Mouse (Mus musculus) ES-E14 (cell line): ENCODE measurements around the gene Cited4. TPM values are rescaled to one million over a fixed set of nuclear protein-coding genes. Genes with fewer than 3 reads are reported as not detected.
A peak's percentile ranks its signal among the peaks of the same experiment; 100 is the strongest.

ENCODE experiments used
- DNase-seq: peaks from one replicate; pipeline ENCODE4 v3.0.0-alpha.2; 2013; ENCODE audit warnings: low read depth, low spot score
- H3K27ac ChIP-seq: 2 replicates; pipeline ENCODE4 v1.5.1; 2012; ENCODE audit warnings: low read depth, mild to moderate bottlenecking, low read length, moderate library complexity, mixed read lengths; ENCODE audit not compliant: poor library complexity, insufficient read depth, severe bottlenecking
- H3K36me3 ChIP-seq: 2 replicates; pipeline ENCODE4 v1.6.1; 2012; ENCODE audit warnings: mild to moderate bottlenecking, low read length, moderate library complexity, mixed read lengths; ENCODE audit not compliant: control insufficient read depth, poor library complexity, insufficient read depth, severe bottlenecking
- H3K4me1 ChIP-seq, 2 experiments: fragments of 150-350 bp in 1 of 2; sonication (generic) in 1 of 2; 2 replicates each; pipeline ENCODE4 v1.6.1; 2012; ENCODE audit warnings: low read length in 2 of 2, mild to moderate bottlenecking in 1 of 2, mixed read lengths in 1 of 2; ENCODE audit not compliant: control insufficient read depth in 2 of 2, insufficient read depth in 2 of 2, poor library complexity in 1 of 2
- H3K4me3 ChIP-seq, 2 experiments: fragments of 150-350 bp in 1 of 2; sonication (generic) in 1 of 2; 2 replicates each; pipeline ENCODE4 v1.5.1; 2012; ENCODE audit warnings: low read length in 2 of 2, low read depth in 1 of 2, mild to moderate bottlenecking in 1 of 2, mixed read lengths in 1 of 2; ENCODE audit not compliant: insufficient read depth in 1 of 2, poor library complexity in 1 of 2, severe bottlenecking in 1 of 2
- H3K9ac ChIP-seq: 2 replicates; pipeline ENCODE4 v1.6.1; 2012; ENCODE audit warnings: low read depth, mild to moderate bottlenecking, low read length, mixed read lengths; ENCODE audit not compliant: poor library complexity, insufficient read depth, severe bottlenecking
- H3K9me3 ChIP-seq: fragments of 150-350 bp; sonication (generic); 2 replicates; pipeline ENCODE4 v1.6.1; 2012; ENCODE audit warnings: low read depth, mild to moderate bottlenecking, low read length; ENCODE audit not compliant: control insufficient read depth, insufficient read depth
- CHD2 ChIP-seq: IDR thresholded peaks from 2 replicates; pipeline ENCODE4 v1.6.1; 2014; ENCODE audit warnings: mild to moderate bottlenecking, low read depth, low read length, inconsistent platforms
- HCFC1 ChIP-seq: IDR thresholded peaks from 2 replicates; pipeline ENCODE4 v1.6.1; 2012; ENCODE audit warnings: low read length, inconsistent platforms, borderline replicate concordance; ENCODE audit not compliant: insufficient read depth
- MAFK ChIP-seq: IDR thresholded peaks from 2 replicates; pipeline ENCODE4 v1.6.1; 2014; ENCODE audit warnings: mild to moderate bottlenecking, low read depth, low read length, inconsistent platforms; ENCODE audit not compliant: insufficient read depth
- ZC3H11A ChIP-seq: IDR thresholded peaks from 2 replicates; pipeline ENCODE4 v1.6.1; 2012; ENCODE audit warnings: low read depth, mild to moderate bottlenecking, inconsistent platforms, low read length, borderline replicate concordance
- ZNF384 ChIP-seq: IDR thresholded peaks from 2 replicates; pipeline ENCODE4 v1.6.1; 2012; ENCODE audit warnings: low read depth, low read length, inconsistent platforms
- in situ Hi-C, 2 experiments: fragments of 600-800 bp; cut with MboI; formaldehyde crosslinking; loops; one replicate each; pipeline ENCODE4 v1.15.1; 2025; ENCODE audit warnings: low sequenced_read_pairs in 2 of 2, inconsistent platforms in 1 of 2; ENCODE audit not compliant: unreplicated experiment in 2 of 2
- total RNA-seq: library from RNA; depleted of rRNA; stranded (reverse); fragments of 300-350 nt; gene quantifications from 2 replicates; pipeline ENCODE4 v1.2.3, GENCODE M21; 2012

The Cited4 gene
- total RNA-seq, 1 experiment = 3.7 TPM

- in situ Hi-C loops = no loop called here
- peaks cover 0 to 5% of the 10 kb centered on the region in 2 experiments; a peak in 2 of 4 replicates for H3K4me1 ChIP-seq
- H3K36me3 ChIP-seq = no peaks in the 10 kb centered on the region
- H3K9ac ChIP-seq = no peak overlapping the region
- TF ChIP-seq ZC3H11A (0 out of 2 replicates have a peak, but pooled peaks have one; percentile 36), ZNF384 (no peak), CHD2 (no peak)
- no peaks in the 10 kb centered on the region for H3K9me3 ChIP-seq
- peak; percentile 66 for DNase-seq
- H3K4me3 ChIP-seq = no peak overlapping the region
- no peak overlapping the region for H3K27ac ChIP-seq
Observed at GRCm38 (mm10) chr4:120692717-120693116, 26.3 kb downstream of the Cited4 start.

GRCm38 (mm10) chr4:120697353-120697752, 31.0 kb downstream of the Cited4 start:
- Histone ChIP-seq H3K36me3 (no peaks in the 10 kb centered on the region), H3K27ac (no peak overlapping the region), H3K4me1 (peaks cover 0 to 8% of the 10 kb centered on the region in 2 experiments; a peak in 2 of 4 replicates), H3K9ac (peak overlapping the region; percentile 42; the same call in 1 of the 2 replicates), H3K4me3 (peak overlapping the region; percentile 57 to 66), H3K9me3 (no peaks in the 10 kb centered on the region)
- no peak for TF ChIP-seq HCFC1
- no peak for TF ChIP-seq ZC3H11A
- TF ChIP-seq ZNF384 = no peak
- TF ChIP-seq CHD2 = no peak
- TF ChIP-seq MAFK = no peak
- in situ Hi-C loops = no loop called here
- DNase-seq = no peak

DNA sequence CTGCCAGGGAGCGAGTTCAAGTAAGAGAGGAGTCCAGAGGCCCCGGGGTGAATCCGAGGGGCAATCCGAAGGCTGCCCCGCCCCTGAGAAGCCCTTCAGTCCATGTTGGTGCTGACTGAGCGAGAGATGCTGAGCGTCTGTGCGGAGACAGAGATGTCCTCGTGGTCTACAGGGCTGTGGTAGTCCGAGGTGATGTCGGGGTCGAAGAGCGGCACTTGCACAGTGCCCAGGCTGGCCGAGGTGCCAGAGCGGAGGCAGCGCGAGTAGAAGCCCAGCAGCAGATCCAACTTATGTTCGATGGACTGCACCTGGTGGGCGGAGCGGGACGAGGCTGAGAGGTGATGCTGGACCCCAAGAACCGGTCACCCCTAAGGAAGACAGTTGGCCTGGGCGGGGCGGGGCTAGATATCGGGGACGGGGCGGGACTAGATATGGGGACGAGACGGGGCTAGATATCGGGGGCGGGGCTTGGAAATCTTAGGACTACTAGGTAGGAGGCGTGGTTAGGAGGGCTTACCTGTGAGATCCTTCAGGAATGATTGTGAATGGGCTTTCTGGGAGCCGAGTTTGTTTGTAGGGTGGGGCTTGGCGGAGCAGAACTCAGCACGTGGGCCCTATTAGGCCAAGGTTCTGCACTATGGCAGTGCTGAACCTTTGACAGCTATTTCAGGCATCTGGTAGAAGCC, 31.6 kb downstream of the Cited4 start:
- Histone ChIP-seq H3K4me1 (peaks cover 0 to 8% of the 10 kb centered on the region in 2 experiments; a peak in 2 of 4 replicates), H3K9me3 (no peaks in the 10 kb centered on the region), H3K36me3 (no peaks in the 10 kb centered on the region), H3K27ac (no peak overlapping the region), H3K4me3 (peak overlapping the region; percentile 57 to 66), H3K9ac (peak overlapping the region; percentile 42; the same call in 1 of the 2 replicates)
- TF ChIP-seq CHD2 (no peak), MAFK (no peak), ZNF384 (no peak), HCFC1 (no peak), ZC3H11A (no peak)
- in situ Hi-C loops = no loop called here
- DNase-seq = peak; percentile 25

DNA sequence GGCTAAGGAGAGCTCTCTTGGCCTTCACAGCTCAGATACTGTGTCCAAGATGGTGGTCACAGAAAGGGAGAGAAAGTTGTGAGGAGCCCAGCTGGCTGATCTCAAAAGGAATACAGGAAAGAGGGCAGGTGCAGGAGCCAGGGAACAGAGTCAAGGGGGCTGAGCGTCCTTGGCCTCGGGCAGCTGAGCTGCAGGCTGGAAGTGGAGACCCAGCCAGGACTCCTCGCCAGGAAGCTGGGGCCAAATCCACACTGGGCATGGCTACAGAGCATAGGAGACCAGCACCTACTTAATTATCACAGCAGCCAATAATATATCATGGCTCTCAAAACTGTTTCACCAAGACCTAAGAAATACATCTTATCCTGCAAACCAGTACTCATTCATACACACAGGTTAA, 34.8 kb downstream of the Cited4 start:
- in situ Hi-C loops = no loop called here
- no peak for DNase-seq
- peaks cover 0 to 8% of the 10 kb centered on the region in 2 experiments; a peak in 2 of 4 replicates for H3K4me1 ChIP-seq
- H3K9me3 ChIP-seq = no peaks in the 10 kb centered on the region
- no peak overlapping the region for H3K27ac ChIP-seq
- no peak overlapping the region for H3K4me3 ChIP-seq
- no peak for TF ChIP-seq HCFC1
- TF ChIP-seq ZC3H11A = no peak
- TF ChIP-seq MAFK = no peak
- TF ChIP-seq ZNF384 = no peak
- TF ChIP-seq CHD2 = no peak
- no peaks in the 10 kb centered on the region for H3K36me3 ChIP-seq
- no peak overlapping the region for H3K9ac ChIP-seq

GRCm38 (mm10) chr4:120702056-120702455, 35.7 kb downstream of the Cited4 start:
- Histone ChIP-seq H3K9me3 (no peaks in the 10 kb centered on the region), H3K4me3 (no peak overlapping the region), H3K4me1 (peaks cover 0 to 8% of the 10 kb centered on the region in 2 experiments; a peak in 2 of 4 replicates), H3K9ac (no peak overlapping the region), H3K36me3 (no peaks in the 10 kb centered on the region), H3K27ac (no peak overlapping the region)
- no peak for DNase-seq
- TF ChIP-seq ZNF384 (no peak), CHD2 (no peak), MAFK (no peak), ZC3H11A (no peak), HCFC1 (no peak)
- in situ Hi-C loops = no loop called here
